In the genomic region with DNA sequence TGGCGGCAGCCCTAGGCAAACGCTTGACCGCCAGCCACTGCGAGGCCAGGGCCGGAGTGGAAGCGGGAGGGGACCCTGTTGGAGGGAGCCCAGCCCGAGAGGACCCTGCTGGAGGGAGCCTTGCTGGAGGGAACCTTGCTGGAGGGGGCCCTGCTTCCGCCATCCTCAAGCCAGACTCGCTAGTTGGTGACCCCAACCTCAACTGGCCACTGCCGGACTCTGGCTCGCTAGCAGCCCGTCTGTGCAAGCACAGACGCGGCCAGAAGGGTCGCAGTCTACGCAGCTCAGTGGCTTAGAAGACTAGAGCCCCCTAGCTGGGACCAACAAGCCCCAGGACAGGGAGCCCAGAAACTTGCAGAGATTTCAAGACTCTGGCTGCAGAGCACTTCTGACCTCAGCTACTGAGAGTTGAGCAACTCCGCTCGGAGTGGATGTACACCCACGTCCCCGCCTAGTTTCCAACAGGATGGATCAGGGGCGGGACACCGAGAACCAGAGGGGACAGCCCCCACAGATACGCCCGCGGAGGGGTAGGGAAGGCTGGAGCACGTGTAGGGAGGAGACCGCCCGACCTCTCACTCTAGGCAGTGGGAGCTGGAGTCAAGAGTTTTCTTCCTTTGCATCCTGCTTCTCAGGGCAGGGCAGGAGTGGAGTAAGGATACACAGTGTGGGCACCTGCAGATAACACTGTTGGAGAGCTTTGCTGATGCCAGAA, we compare ENCODE assay signal across 7 mouse cellular contexts. TPM values are rescaled to one million over a fixed set of nuclear protein-coding genes. Genes with fewer than 3 reads are reported as not detected.
DNase-seq lines count a peak whose midpoint lies in the region; ATAC-seq lines count a peak whose summit lies in the region.

A gene (minus strand): TSS at position 346 of the 715 bp plus-strand sequence.

- WGBS in embryonic facial prominence, embryonic 15.5 days: 11% methylated on average over 28 of the region's 28 CpGs
- 12% methylated on average over 15 of the region's 28 CpGs for WGBS in hindbrain, embryonic 11.5 days
- 13% methylated on average over 28 of the region's 28 CpGs for WGBS in midbrain, embryonic 11.5 days

- no peak within 1 kb of the TSS for H3K9ac ChIP-seq in embryonic facial prominence, embryonic 15.5 days
- H3K9ac ChIP-seq in hindbrain, embryonic 11.5 days (ENCODE audit: low read depth, low read length): no peak within 1 kb of the TSS
- H3K9ac ChIP-seq in midbrain, embryonic 11.5 days (ENCODE audit: low read length): peak within 1 kb of the TSS; percentile 49

- H3K9me3 ChIP-seq in embryonic facial prominence, embryonic 15.5 days (replicated peaks): no peaks in the 10 kb centered on the region
- no peaks in the 10 kb centered on the region for H3K9me3 ChIP-seq in hindbrain, embryonic 11.5 days (ENCODE audit: control insufficient read depth, low read length)
- H3K9me3 ChIP-seq in midbrain, embryonic 11.5 days (ENCODE audit: control insufficient read depth, low read length): no peaks in the 10 kb centered on the region

- DNase-seq in right cerebral cortex, postnatal 25 days: peak; percentile 3
- DNase-seq in right cerebral cortex, postnatal 36 days (ENCODE audit: low spot score in 2 of 2): no peak
- DNase-seq in hindbrain, embryonic 11.5 days (ENCODE audit: low spot score): peak; percentile 43
- DNase-seq in midbrain, embryonic 11.5 days (ENCODE audit: low spot score, missing footprints): peak; percentile 91
- DNase-seq in yolk sac, embryonic 10.5 days (ENCODE audit: low spot score): peak; percentile 2
- DNase-seq in c-Kit-positive CD71-positive TER-119-positive erythroid progenitor cells, embryonic 14.5 days (ENCODE audit: low spot score): no peak

- peak within 1 kb of the TSS; percentile 59 for H3K4me2 ChIP-seq in embryonic facial prominence, embryonic 15.5 days (replicated peaks)
- peak within 1 kb of the TSS; percentile 68 for H3K4me2 ChIP-seq in hindbrain, embryonic 11.5 days (replicated peaks; ENCODE audit: low read depth, low read length)
- H3K4me2 ChIP-seq in midbrain, embryonic 11.5 days: peak within 1 kb of the TSS; percentile 69

- peaks cover 18% of the 10 kb centered on the region for H3K27me3 ChIP-seq in embryonic facial prominence, embryonic 15.5 days
- H3K27me3 ChIP-seq in hindbrain, embryonic 11.5 days (ENCODE audit: control insufficient read depth, insufficient read depth, low read length): no peaks in the 10 kb centered on the region; the same call in 1 of the 2 replicates
- no peaks in the 10 kb centered on the region for H3K27me3 ChIP-seq in midbrain, embryonic 11.5 days (ENCODE audit: control insufficient read depth, insufficient read depth, low read length)

- ATAC-seq in embryonic facial prominence, embryonic 15.5 days (ENCODE audit: insufficient number of reproducible peaks, low FRiP score, low TSS enrichment, low read depth): no peak
- peak; percentile 87 for ATAC-seq in hindbrain, embryonic 11.5 days (ENCODE audit: low FRiP score)
- ATAC-seq in midbrain, embryonic 11.5 days (ENCODE audit: low FRiP score): peak; percentile 86

- H3K4me3 ChIP-seq in embryonic facial prominence, embryonic 15.5 days (replicated peaks): peak within 1 kb of the TSS; percentile 27
- H3K4me3 ChIP-seq in hindbrain, embryonic 11.5 days (ENCODE audit: low read depth, low read length): peak within 1 kb of the TSS; percentile 35
- peak within 1 kb of the TSS; percentile 34 for H3K4me3 ChIP-seq in midbrain, embryonic 11.5 days (ENCODE audit: low read depth, low read length)

- H3K4me1 ChIP-seq in embryonic facial prominence, embryonic 15.5 days: no peaks in the 10 kb centered on the region
- no peaks in the 10 kb centered on the region for H3K4me1 ChIP-seq in hindbrain, embryonic 11.5 days (replicated peaks; ENCODE audit: control insufficient read depth, insufficient read depth, low read length)
- H3K4me1 ChIP-seq in midbrain, embryonic 11.5 days (ENCODE audit: control insufficient read depth, insufficient read depth, low read length): no peaks in the 10 kb centered on the region

- no peaks in the 10 kb centered on the region for H3K36me3 ChIP-seq in embryonic facial prominence, embryonic 15.5 days
- H3K36me3 ChIP-seq in hindbrain, embryonic 11.5 days (ENCODE audit: control insufficient read depth, insufficient read depth, low read length): no peaks in the 10 kb centered on the region
- H3K36me3 ChIP-seq in midbrain, embryonic 11.5 days (ENCODE audit: control insufficient read depth, insufficient read depth, low read length): no peaks in the 10 kb centered on the region

- no peak within 1 kb of the TSS for H3K27ac ChIP-seq in embryonic facial prominence, embryonic 15.5 days (replicated peaks)
- no peak within 1 kb of the TSS for H3K27ac ChIP-seq in hindbrain, embryonic 11.5 days (ENCODE audit: low read depth, low read length)
- H3K27ac ChIP-seq in midbrain, embryonic 11.5 days (ENCODE audit: low read depth, low read length): no peak within 1 kb of the TSS

RNA-seq across cellular contexts. Expression of the gene that starts here (rescaled TPM):
- 0.07 and 0.09 TPM in 2 replicates for polyA plus RNA-seq in embryonic facial prominence, embryonic 15.5 days (2015; fragmentation: Nextera tagmentation; extraction: Ambion mirVana)
- polyA plus RNA-seq in hindbrain, embryonic 11.5 days (2014; fragmentation: Nextera tagmentation; extraction: Ambion mirVana): 0.18 and 0.34 TPM in 2 replicates
- polyA plus RNA-seq in midbrain, embryonic 11.5 days (2014; fragmentation: Nextera tagmentation; extraction: Ambion mirVana): 1.0 and 1.2 TPM in 2 replicates

Comparison
In these comparisons a context has a peak if more than half of its experiments do, and no peak if none do; other contexts are left out.
1. DNase-seq: peak in right cerebral cortex, postnatal 25 days (single experiment), midbrain, embryonic 11.5 days (single experiment) and yolk sac, embryonic 10.5 days (single experiment); none in right cerebral cortex, postnatal 36 days (0 of 2) and c-Kit-positive CD71-positive TER-119-positive erythroid progenitor cells, embryonic 14.5 days (single experiment).
2. Peak in DNase-seq, ATAC-seq, H3K4me3 ChIP-seq and H3K4me2 ChIP-seq in hindbrain, embryonic 11.5 days; RNA of the gene not detected or under 1 TPM.
3. Peak in every context shown above with its lines, with median percentiles within 50 percentile points of each other: H3K4me2 ChIP-seq and H3K4me3 ChIP-seq.